Mouse (Mus musculus) ES-E14 (cell line): ENCODE results near the gene Ubtd2.

Experiments used
- HCFC1 ChIP-seq: IDR thresholded peaks from 2 replicates; pipeline ENCODE4 v1.6.1; 2012; ENCODE audit warnings: low read length, inconsistent platforms, borderline replicate concordance; ENCODE audit not compliant: insufficient read depth
- ZC3H11A ChIP-seq: IDR thresholded peaks from 2 replicates; pipeline ENCODE4 v1.6.1; 2012; ENCODE audit warnings: low read depth, mild to moderate bottlenecking, inconsistent platforms, low read length, borderline replicate concordance
- ZNF384 ChIP-seq: IDR thresholded peaks from 2 replicates; pipeline ENCODE4 v1.6.1; 2012; ENCODE audit warnings: low read depth, low read length, inconsistent platforms

- TF ChIP-seq ZC3H11A (no peak), HCFC1 (no peak), ZNF384 (no peak)
Observed at GRCm38 (mm10) chr11:32474725-32475124, 19.6 kb downstream of the Ubtd2 start.
